17 mouse cellular contexts compared by ENCODE assay signal in genomic region chr17:86948801-86949200, GRCm38 (mm10). TPM values are rescaled to one million over a fixed set of nuclear protein-coding genes. Genes with fewer than 3 reads are reported as not detected.
DNase-seq lines count a peak whose midpoint lies in the region; ATAC-seq and TF ChIP-seq lines count a peak whose summit lies in the region.
"Had no signal": no experiment of that assay in that cellular context is flagged by ENCODE, and none has a peak within 500 bp of the region (broad histone marks: within the 10 kb centered on the region; RNA-seq: fewer than 3 reads in every experiment).

No protein-coding gene starts in this region.

- H3K36me3 ChIP-seq in heart, embryonic 12.5 days, result no peaks in the 10 kb centered on the region
- H3K36me3 ChIP-seq in myocyte (ENCODE audit: control insufficient read depth, insufficient read depth), result no peaks in the 10 kb centered on the region
- H3K36me3 ChIP-seq: forebrain, embryonic 10.5 days; liver, embryonic 13.5 days had no signal

- no peak overlapping the region for H3K4me2 ChIP-seq in heart, embryonic 12.5 days
- H3K4me2 ChIP-seq in myocyte (ENCODE audit: low read depth), result peak overlapping the region; percentile 1
- H3K4me2 ChIP-seq: liver, embryonic 13.5 days had no signal

- no peaks in the 10 kb centered on the region for H3K4me1 ChIP-seq in heart, embryonic 12.5 days (replicated peaks)
- H3K4me1 ChIP-seq: liver, embryonic 13.5 days had no signal

- H3K79me2 ChIP-seq in myocyte (ENCODE audit: control insufficient read depth, insufficient read depth), result no peaks in the 10 kb centered on the region

- no peak overlapping the region for H3K27ac ChIP-seq in heart, embryonic 12.5 days (ENCODE audit: poor library complexity, severe bottlenecking)
- H3K27ac ChIP-seq: forebrain, embryonic 10.5 days; liver, embryonic 13.5 days; macrophage had no signal

- H3ac ChIP-seq in myocyte (ENCODE audit: control insufficient read depth, insufficient read length), result no peak overlapping the region

- no peaks in the 10 kb centered on the region for H3K27me3 ChIP-seq in heart, embryonic 12.5 days (replicated peaks)
- peaks cover 6% of the 10 kb centered on the region for H3K27me3 ChIP-seq in myocyte (ENCODE audit: control insufficient read depth, insufficient read depth, insufficient read length)
- H3K27me3 ChIP-seq: liver, embryonic 13.5 days had no signal

- ATAC-seq in heart, embryonic 12.5 days (ENCODE audit: insufficient number of reproducible peaks, low FRiP score), result no peak
- ATAC-seq in frontal cortex, adult (ENCODE audit: low TSS enrichment), result no peak

- TF ChIP-seq POLR2A in myocyte (IDR thresholded peaks at IDR 0.05; ENCODE audit: insufficient read length, low read depth), result no peak

- H3K9ac ChIP-seq in heart, embryonic 12.5 days, result no peak overlapping the region
- H3K9ac ChIP-seq: liver, embryonic 13.5 days had no signal

- H3K9me3 ChIP-seq in heart, embryonic 12.5 days (replicated peaks), result no peaks in the 10 kb centered on the region
- H3K9me3 ChIP-seq: forebrain, embryonic 10.5 days; liver, embryonic 13.5 days had no signal

- WGBS in heart, embryonic 12.5 days, result 73% methylated on average over 6 of the region's 6 CpGs

- H3K4me3 ChIP-seq in heart, embryonic 12.5 days, result no peak overlapping the region
- H3K4me3 ChIP-seq in myocyte, result no peak overlapping the region
- H3K4me3 ChIP-seq: forebrain, embryonic 10.5 days; liver, embryonic 13.5 days had no signal

- intact Hi-C loops in gastrocnemius, postnatal 36 days (cut with DNase I), result no loop called here

- DNase-seq in heart, adult 18-20 months, result peak; percentile 58 to 70
- DNase-seq in retina, embryonic 14.5 days (ENCODE audit: low spot score), result peak; percentile 54
- DNase-seq in retina, postnatal 1 day, result no peak
- DNase-seq in gastrocnemius, postnatal 36 days, result peak; percentile 64 to 71
- DNase-seq in lung, postnatal 4 days, result no peak
- DNase-seq: adrenal gland, postnatal 10 days; B cell, adult 2 months; kidney, adult 8-10 months; liver, embryonic 13.5 days; right cerebral cortex, postnatal 25 days had no signal

TF ChIP-seq in myocyte, 11 proteins besides CTCF, POLR2A, EP300 and RAD21:
- peak; percentile 56 for TF ChIP-seq USF1 (IDR thresholded peaks at IDR 0.05; ENCODE audit: low read depth)
- TF ChIP-seq MYOG (IDR thresholded peaks at IDR 0.05; ENCODE audit: control insufficient read depth in 1 of 3, insufficient read depth in 1 of 3, insufficient read length in 2 of 3, low read depth in 2 of 3), result peak in 1 of 3 experiments; percentile 63
- TF ChIP-seq REST (IDR thresholded peaks at IDR 0.05; ENCODE audit: insufficient read depth, insufficient read length), result no peak

RNA-seq across cellular contexts. Expression of gene Atp6v1e2, which starts 1.1 kb away (rescaled TPM):
- total RNA-seq in heart, adult 18-20 months (2021), result not detected
- polyA plus RNA-seq in heart, embryonic 12.5 days (2016; fragmentation: Nextera tagmentation; extraction: Ambion mirVana), result not detected in 2 replicates
- total RNA-seq in gastrocnemius, postnatal 36 days (2021), result not detected
- polyA plus RNA-seq in myocyte (2012; fragmentation: generic; extraction: Trizol), result not detected
- total RNA-seq: adrenal gland, postnatal 10 days had no signal
- polyA plus RNA-seq: forebrain, embryonic 10.5 days; heart, embryonic 16.5 days; liver, embryonic 13.5 days; macrophage; neural tube, embryonic 14.5 days had no signal

RNA-seq across cellular contexts. Expression of gene Rhoq, which starts 14.1 kb away (rescaled TPM):
- total RNA-seq in heart, adult 18-20 months (2021), result 100 to 1,000 TPM; 116 to 125 TPM
- 28.4 and 32.6 TPM in 2 replicates for polyA plus RNA-seq in heart, embryonic 12.5 days (2016; fragmentation: Nextera tagmentation; extraction: Ambion mirVana)
- total RNA-seq in gastrocnemius, postnatal 36 days (2021), result 100 to 1,000 TPM; 197 to 202 TPM
- polyA plus RNA-seq in myocyte (2012; fragmentation: generic; extraction: Trizol), result 60.0 TPM

RNA-seq across cellular contexts. Expression of gene Tmem247, which starts 31.7 kb away (rescaled TPM):
- total RNA-seq in heart, adult 18-20 months (2021), result not detected
- not detected in 2 replicates for polyA plus RNA-seq in heart, embryonic 12.5 days (2016; fragmentation: Nextera tagmentation; extraction: Ambion mirVana)
- total RNA-seq in gastrocnemius, postnatal 36 days (2021), result not detected
- not detected for polyA plus RNA-seq in myocyte (2012; fragmentation: generic; extraction: Trizol)
- total RNA-seq: adrenal gland, postnatal 10 days had no signal
- polyA plus RNA-seq: forebrain, embryonic 10.5 days; heart, embryonic 16.5 days; liver, embryonic 13.5 days; macrophage; neural tube, embryonic 14.5 days had no signal

Comparison
In these comparisons a context has a peak if more than half of its experiments do, and no peak if none do; other contexts are left out.
1. DNase-seq: peak in heart, adult 18-20 months (2 of 2), retina, embryonic 14.5 days (single experiment) and gastrocnemius, postnatal 36 days (2 of 2); none in retina, postnatal 1 day (single experiment) and lung, postnatal 4 days (0 of 2).